In the genomic region with DNA sequence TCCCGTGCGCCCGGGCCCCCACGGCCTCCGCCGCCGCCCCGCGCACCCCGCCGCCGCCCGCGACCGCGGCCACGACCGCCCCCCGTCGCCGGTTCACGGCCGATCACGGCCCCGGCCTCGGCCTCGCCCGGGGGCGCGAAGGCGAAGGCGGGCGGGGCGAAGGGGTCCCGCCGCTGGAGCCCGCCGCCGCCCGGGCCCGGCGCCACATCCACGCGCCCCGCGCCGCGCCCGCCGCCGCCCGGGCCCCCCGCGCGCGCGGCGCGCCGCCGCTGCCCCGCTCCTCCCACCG, we compare ENCODE assay signal across 8 mouse cellular contexts. TPM values are rescaled to one million over a fixed set of nuclear protein-coding genes. Genes with fewer than 3 reads are reported as not detected.
A peak's percentile ranks its signal among the peaks of the same experiment; 100 is the strongest.
DNase-seq lines count a peak whose midpoint lies in the region; ATAC-seq lines count a peak whose summit lies in the region.

A gene (minus strand): TSS at position 41 of the 289 bp plus-strand sequence.

- peaks cover 7% of the 10 kb centered on the region; the same call in 1 of the 2 replicates for H3K9me3 ChIP-seq in erythroblast, embryonic 14.5 days (ENCODE audit: control insufficient read depth, low read length)
- no peaks in the 10 kb centered on the region for H3K9me3 ChIP-seq in intestine, embryonic 15.5 days
- no peaks in the 10 kb centered on the region for H3K9me3 ChIP-seq in midbrain, embryonic 11.5 days (ENCODE audit: control insufficient read depth, low read length)

- under 1% methylated on average over 44 of the region's 63 CpGs for WGBS in intestine, embryonic 15.5 days
- WGBS in midbrain, embryonic 11.5 days, result under 1% methylated on average over 37 of the region's 63 CpGs

- H3K4me2 ChIP-seq in intestine, embryonic 15.5 days (replicated peaks), result peak within 1 kb of the TSS; percentile 91
- peak within 1 kb of the TSS; percentile 99 for H3K4me2 ChIP-seq in midbrain, embryonic 11.5 days

- no peak for ATAC-seq in erythroblast, adult 5-6 weeks (replicated peaks; ENCODE audit: low FRiP score, poor library complexity, severe bottlenecking)
- ATAC-seq in activated CD4-positive, CD25-positive, alpha-beta regulatory T cell, adult 4 months, result no peak
- ATAC-seq in intestine, embryonic 15.5 days, result no peak
- no peak for ATAC-seq in midbrain, embryonic 11.5 days (ENCODE audit: low FRiP score)

- peak within 1 kb of the TSS; percentile 95 for H3K9ac ChIP-seq in intestine, embryonic 15.5 days
- H3K9ac ChIP-seq in midbrain, embryonic 11.5 days (ENCODE audit: low read length), result peak within 1 kb of the TSS; percentile 95

- H3K27me3 ChIP-seq in erythroblast, embryonic 14.5 days (ENCODE audit: control insufficient read depth), result peaks cover 65% of the 10 kb centered on the region
- no peaks in the 10 kb centered on the region for H3K27me3 ChIP-seq in intestine, embryonic 15.5 days (replicated peaks)
- no peaks in the 10 kb centered on the region for H3K27me3 ChIP-seq in midbrain, embryonic 11.5 days (ENCODE audit: control insufficient read depth, insufficient read depth, low read length)

- no peak for DNase-seq in gastrocnemius, postnatal 10 days
- DNase-seq in midbrain, embryonic 11.5 days (ENCODE audit: low spot score, missing footprints), result no peak
- DNase-seq in natural killer cell, adult 2 months (ENCODE audit: low spot score in 2 of 2), result no peak
- no peak for DNase-seq in kidney, adult 11 months

- H3K4me3 ChIP-seq in erythroblast, embryonic 14.5 days (replicated peaks), result peak within 1 kb of the TSS; percentile 61
- H3K4me3 ChIP-seq in intestine, embryonic 15.5 days (replicated peaks), result peak within 1 kb of the TSS; percentile 80
- H3K4me3 ChIP-seq in midbrain, embryonic 11.5 days (ENCODE audit: low read depth, low read length), result peak within 1 kb of the TSS; percentile 96

- no peaks in the 10 kb centered on the region; the same call in 1 of the 2 replicates for H3K36me3 ChIP-seq in erythroblast, embryonic 14.5 days (ENCODE audit: control insufficient read depth)
- H3K36me3 ChIP-seq in intestine, embryonic 15.5 days, result no peaks in the 10 kb centered on the region
- no peaks in the 10 kb centered on the region for H3K36me3 ChIP-seq in midbrain, embryonic 11.5 days (ENCODE audit: control insufficient read depth, insufficient read depth, low read length)

- H3K27ac ChIP-seq in intestine, embryonic 15.5 days, result peak within 1 kb of the TSS; percentile 94
- H3K27ac ChIP-seq in midbrain, embryonic 11.5 days (ENCODE audit: low read depth, low read length), result peak within 1 kb of the TSS; percentile 64

- peaks cover 43% of the 10 kb centered on the region for H3K4me1 ChIP-seq in erythroblast, embryonic 14.5 days (ENCODE audit: control insufficient read depth)
- peaks cover 31% of the 10 kb centered on the region for H3K4me1 ChIP-seq in intestine, embryonic 15.5 days (replicated peaks)
- peaks cover 33% of the 10 kb centered on the region for H3K4me1 ChIP-seq in midbrain, embryonic 11.5 days (ENCODE audit: control insufficient read depth, insufficient read depth, low read length)

RNA-seq across cellular contexts. Expression of the gene that starts here (rescaled TPM):
- polyA plus RNA-seq in erythroblast, embryonic 14.5 days (2012), result 0.43 and 0.57 TPM in 2 replicates
- total RNA-seq in erythroblast, adult 5-6 weeks (2015; ENCODE audit: low replicate concordance), result 8.8 and 10.8 TPM in 2 replicates
- 2.8 and 3.4 TPM in 2 replicates for total RNA-seq in erythroblast, adult 5-6 weeks (2017; ENCODE audit: low replicate concordance)
- 10 to 100 TPM; 24.7 to 25.0 TPM for polyA plus RNA-seq in activated CD4-positive, CD25-positive, alpha-beta regulatory T cell, adult 4 months (2017; shearing (Covaris generic))
- 10 to 100 TPM; 68.1 to 79.6 TPM for total RNA-seq in gastrocnemius, postnatal 10 days (2021)
- polyA plus RNA-seq in intestine, embryonic 15.5 days (2015; fragmentation: Nextera tagmentation; extraction: Ambion mirVana), result 13.3 and 13.8 TPM in 2 replicates
- 12.7 and 13.6 TPM in 2 replicates for polyA plus RNA-seq in midbrain, embryonic 11.5 days (2014; fragmentation: Nextera tagmentation; extraction: Ambion mirVana)

Comparison
In these comparisons a context has a peak if more than half of its experiments do, and no peak if none do; other contexts are left out.
1. RNA of the gene that starts here (total RNA-seq): 68.1 to 79.6 TPM in gastrocnemius, postnatal 10 days; 2.8 to 10.8 TPM in erythroblast, adult 5-6 weeks; every median in the first group is over 4 times any median in the second.
2. Peak in every context shown above with its lines, with median percentiles within 50 percentile points of each other: H3K4me3 ChIP-seq.